Mouse (Mus musculus) v-Abl transformed pro-B cells (cell line): ENCODE measurements around the gene Gli1.

ENCODE experiments used
- in situ Hi-C, 2 experiments: fragments of 400-800 bp; cut with MboI; formaldehyde crosslinking; loops; one replicate each; pipeline ENCODE4 v1.15.1; 2025; ENCODE audit not compliant: unreplicated experiment in 2 of 2

Gene Gli1

DNA sequence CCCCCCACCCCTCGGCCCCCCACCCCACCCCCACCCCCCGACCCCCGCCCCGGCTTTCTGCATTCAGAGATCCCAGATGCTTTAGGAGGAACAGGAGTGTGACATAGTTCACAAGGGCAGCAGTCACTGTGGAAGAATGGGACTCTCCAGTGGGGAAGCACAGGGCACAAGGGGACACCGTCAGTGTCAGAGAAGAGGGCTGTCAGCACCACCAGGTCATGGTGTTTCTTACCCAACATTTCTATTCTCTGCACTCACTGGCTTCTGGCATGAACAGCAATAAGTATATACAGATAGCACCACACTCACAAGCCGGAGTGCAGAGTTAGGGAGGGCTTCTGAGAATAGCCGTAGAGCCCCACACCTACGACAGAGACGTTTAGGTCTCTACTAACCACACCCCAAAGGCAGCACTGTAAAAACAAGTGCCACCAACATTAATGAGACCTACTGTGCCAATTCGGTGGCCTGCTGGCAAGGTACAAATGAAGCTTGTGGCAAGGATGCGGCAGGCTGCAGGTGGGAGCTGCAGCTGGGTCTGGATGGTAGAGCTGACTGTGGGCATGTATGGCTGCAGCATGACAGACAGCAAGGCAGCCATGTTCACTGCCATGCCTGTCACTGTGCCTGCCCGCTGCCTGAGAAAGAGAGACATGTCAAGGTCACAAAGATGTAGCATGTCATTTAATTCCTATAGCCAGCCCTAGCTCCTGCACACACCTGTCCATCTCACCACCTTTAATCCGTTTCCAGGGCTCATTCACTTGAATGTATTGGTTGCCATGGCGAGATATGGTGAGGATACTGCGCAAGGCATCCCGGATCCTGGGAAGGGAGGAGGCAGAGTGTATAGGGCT lies 44.5 kb downstream of the Gli1 start:
- in situ Hi-C loops = no loop called here

- in situ Hi-C loops = no loop called here
These were observed 45.6 kb downstream of the Gli1 start for GRCm38 (mm10) chr10:127295986-127296794.

GRCm38 (mm10) chr10:127294895-127295510 lies 46.8 kb downstream of the Gli1 start:
- in situ Hi-C loops = no loop called here

- in situ Hi-C loops = no loop called here
These were observed 48.1 kb downstream of the Gli1 start for GRCm38 (mm10) chr10:127293590-127294113.

DNA sequence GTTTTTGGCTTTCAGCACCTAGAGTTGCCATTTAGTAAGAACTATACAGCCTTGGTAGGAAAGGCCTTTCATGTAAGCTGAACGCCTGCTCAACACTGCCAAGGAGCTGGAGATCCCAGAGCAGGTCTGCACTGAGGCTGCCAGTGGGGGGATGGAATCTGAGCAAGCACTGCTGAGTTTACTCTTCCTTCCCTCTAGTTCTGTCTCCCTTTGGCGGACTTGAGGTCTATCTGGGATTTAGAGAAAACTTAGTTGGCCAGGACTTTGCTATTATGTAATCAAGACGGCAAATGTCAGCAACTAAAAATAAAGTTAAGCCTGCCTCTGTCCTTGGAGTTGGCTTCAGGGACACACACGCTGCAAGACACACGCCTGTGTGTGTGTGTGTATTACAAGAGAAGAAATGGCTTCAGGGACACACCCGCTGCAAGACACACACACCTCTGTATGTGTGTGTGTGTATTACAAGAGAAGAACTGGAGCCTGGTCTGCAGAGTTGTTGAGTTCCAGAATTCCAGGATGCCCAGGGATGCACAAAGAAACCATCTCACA lies 48.7 kb downstream of the Gli1 start:
- in situ Hi-C loops = no loop called here

DNA sequence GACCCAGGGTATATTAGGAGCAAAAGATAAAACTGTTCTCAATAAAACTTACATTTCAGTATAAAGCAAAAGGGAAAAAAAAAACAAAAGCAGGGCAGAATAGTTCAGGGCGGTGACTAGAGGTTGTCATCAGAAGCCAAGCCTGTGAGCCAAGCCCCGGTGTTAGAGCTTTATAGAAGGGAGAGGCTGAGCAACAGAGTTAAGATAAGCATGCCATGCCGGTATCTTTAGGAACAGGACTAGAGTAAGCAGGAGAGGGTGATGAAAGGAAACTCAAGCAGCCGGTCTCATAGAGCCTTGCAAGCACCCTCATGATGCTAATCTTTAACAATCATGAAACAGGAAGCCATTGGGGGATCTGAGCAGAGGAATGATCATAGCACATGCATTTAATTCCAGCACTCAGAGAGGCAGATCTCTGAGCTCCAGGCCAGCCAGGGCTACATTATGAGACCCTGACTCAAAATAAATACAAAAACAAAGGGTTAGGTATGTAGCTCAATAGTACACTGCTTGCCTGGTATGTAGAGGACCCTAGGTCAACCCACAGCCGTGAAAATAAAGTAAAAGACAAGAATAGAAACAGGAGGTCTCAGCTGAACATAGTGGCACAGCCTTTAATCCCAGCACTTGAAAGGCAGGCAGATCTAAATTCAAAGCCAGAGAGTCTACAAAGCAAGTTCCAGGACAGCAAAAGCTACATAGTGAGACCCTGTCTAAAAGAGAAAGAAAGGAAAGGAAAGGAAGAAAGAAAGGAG lies 49.7 kb downstream of the Gli1 start:
- in situ Hi-C loops = no loop called here

DNA sequence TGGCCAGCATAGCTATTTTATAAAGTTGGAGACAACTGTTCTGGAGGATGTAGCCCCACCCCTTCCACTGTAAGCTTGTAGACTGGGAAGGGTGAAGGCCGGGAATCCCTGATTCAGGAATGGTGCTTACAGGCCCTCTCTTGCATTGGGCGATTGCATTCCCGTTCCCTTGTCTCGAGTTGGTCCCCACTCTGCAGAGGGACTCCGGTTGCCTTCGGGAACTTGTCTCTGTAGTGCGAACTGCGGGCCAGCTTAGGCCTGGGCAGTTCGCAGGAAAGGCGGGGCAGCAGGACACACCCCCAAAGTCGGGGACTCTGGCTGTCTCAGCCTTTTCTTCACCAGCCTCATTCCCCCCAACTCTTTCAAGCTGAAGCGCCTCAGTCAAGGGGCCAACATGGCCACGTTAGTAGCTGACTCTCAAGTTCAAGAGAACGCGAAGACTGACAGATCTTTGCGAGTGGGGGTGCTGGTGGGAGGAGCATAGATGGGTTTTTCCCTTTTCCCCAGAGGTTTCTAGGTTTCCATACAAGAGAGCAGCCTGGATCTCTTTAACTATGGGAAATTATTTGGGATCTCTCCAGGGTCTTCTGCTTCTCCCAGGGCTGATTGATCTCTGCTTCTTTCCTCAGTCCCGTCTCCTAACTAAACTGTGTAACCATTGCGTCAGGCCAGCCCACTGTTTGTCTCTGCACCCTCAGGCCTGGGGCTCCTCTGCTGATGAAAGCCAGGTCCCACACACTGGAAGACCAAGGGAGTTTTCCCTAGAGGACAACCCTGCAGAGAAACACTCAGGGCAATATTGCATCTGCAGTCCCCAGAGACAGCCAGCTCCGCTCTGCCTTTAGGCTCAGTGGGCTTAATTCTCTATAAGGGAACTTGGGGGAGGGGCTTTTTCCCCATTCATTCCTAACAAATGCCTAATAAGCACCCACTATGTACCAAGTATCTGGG lies 50.6 kb downstream of the Gli1 start:
- in situ Hi-C loops = no loop called here

DNA sequence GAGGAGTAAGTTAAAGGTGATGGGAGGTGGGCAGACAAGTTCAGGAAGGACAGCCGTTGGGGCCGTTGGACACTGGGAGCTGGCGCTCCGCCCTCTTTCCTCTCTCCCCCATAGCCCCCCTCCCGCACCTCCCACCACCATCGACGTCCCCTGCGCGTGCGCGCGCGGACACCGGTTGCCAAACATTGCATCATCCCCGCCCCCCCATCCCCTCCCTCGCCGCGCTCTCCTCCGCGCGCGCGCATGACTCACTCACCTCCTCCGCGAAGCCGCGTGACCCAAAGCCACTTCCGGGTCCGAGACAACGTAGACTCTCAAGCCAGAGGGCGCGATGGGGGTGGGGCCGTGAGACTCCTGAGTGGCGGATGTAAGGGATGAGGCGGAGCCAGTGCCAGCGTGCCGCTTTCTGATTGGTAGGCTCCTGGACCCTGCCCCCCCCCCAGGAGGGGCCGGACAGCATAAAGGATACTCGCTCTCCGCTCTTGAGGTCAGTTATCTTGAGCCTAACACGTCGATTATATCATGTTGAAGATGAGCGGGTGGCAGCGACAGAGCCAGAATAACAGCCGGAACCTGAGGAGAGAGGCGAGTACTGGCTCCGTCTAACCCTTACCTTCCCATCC lies 51.4 kb downstream of the Gli1 start:
- in situ Hi-C loops = no loop called here

GRCm38 (mm10) chr10:127289573-127290191 lies 52.1 kb downstream of the Gli1 start:
- in situ Hi-C loops = no loop called here

DNA sequence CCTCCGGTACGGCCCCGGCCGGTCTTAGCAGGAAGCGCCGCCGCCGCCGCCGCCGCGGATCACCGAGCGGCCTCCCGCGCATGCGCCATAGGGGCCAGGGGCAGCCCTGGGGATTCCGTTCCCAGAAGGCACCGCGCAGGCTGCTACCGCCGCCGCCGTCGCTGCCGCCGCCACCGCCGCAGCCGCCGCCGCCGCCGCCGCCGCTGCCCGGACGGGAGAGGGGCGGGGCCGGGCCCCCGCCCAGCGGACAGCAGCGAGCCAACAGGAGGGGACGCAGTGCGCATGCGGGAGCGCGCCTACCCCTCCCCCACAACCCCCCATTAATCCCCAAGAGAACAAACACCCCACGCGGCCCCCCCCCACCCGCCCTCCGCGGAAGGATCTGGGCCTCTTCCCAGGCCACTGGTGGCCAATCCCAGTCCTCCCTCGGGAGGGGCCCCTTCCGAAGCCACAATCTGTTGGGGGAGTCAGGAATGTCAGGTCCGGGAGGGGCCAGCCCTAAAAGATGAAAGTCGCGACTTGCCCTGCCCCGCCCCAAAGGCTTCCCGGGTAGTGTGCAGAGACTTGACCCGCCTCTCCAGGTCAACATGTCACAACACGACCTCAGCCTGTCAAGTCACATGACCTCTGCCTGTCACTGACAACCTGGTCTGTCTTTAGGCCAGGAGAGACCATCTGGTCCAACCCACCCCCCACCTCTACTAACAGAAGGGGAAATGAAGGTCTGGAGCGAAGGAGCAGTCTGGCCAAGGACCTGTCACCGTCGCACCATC lies 52.8 kb downstream of the Gli1 start, which contains the start of gene Mbd6:
Mbd6 (minus strand) TSS at position 219 of the 773 bp plus-strand sequence.
- in situ Hi-C loops = no loop called here

DNA sequence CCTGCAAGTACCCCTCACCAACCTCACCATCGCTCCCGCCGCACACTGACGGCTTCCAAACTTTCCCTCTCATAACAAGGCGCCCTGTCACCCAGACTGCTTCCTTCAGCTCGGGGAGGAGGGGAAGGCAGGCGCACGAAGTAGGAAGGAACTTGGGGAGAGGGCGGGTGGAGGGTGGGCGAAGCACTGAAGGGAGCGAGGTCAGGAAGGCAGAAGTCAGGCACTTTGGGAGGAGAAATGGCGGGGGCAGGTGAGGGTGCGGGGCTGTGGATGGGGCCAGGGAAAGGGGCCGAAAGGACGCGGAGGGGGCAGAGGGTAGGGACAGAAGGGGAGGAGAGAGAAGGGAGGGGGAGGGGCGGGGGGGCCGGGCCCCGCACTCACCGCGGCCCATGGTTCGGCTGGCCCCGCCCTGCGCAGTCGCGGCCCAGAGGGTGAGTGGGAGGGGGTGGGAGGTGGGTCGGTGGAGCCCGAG lies 53.4 kb downstream of the Gli1 start:
- in situ Hi-C loops = no loop called here

- in situ Hi-C loops = no loop called here
These were observed 53.9 kb downstream of the Gli1 start for GRCm38 (mm10) chr10:127287936-127288293.

- in situ Hi-C loops = no loop called here
These were observed 54.4 kb downstream of the Gli1 start for GRCm38 (mm10) chr10:127287271-127287935.

GRCm38 (mm10) chr10:127286730-127287129 lies 55.0 kb downstream of the Gli1 start:
- in situ Hi-C loops = no loop called here

- in situ Hi-C loops = no loop called here
These were observed 55.6 kb downstream of the Gli1 start for GRCm38 (mm10) chr10:127286194-127286593.

- in situ Hi-C loops = no loop called here
These were observed 56.1 kb downstream of the Gli1 start for GRCm38 (mm10) chr10:127285644-127286043.
